Mouse (Mus musculus) testis, adult 2 months (tissue): Measurements from ENCODE around the gene D930007J09Rik.

Experiments used
- CTCF ChIP-seq: fragments of 200-500 bp; IDR thresholded peaks from 2 replicates; pipeline ENCODE4 v1.5.1; 2012; ENCODE audit warnings: low read depth, mild to moderate bottlenecking, inconsistent platforms, low read length, moderate library complexity; ENCODE audit not compliant: control insufficient read depth, insufficient read depth, insufficient replicate concordance
- POLR2A ChIP-seq: fragments of 200-500 bp; IDR thresholded peaks from 2 replicates; pipeline ENCODE4 v1.6.1; 2012; ENCODE audit warnings: low read depth, mild to moderate bottlenecking, inconsistent platforms, low read length, moderate library complexity; ENCODE audit not compliant: control insufficient read depth

DNA sequence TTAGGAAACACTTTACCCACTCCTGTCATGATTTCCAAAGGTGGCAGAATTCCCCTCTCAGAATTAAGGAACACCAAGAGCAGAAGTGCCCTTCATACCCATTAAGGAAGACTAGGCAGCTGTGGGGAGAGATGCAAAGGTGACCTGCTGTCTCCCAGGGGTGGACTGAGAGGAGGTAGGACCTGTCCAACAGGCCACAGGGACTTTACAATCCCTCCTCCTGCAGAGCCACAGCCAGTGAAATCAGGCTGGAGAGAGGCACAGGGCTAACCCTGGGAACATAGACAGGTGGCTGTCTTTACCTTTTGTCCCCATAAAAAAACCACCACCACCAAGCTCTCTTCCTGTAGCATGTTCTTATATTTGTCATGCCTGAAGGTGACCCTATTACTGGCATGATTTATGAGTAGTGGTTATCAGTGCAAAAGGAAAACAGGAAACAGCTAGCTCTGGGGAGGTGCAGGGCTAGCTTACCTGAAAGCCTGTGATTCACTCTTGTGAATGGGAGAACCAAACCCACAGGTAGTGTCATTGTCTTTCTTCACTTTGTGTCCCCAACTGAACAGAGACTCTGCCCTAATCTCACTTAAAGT lies 47.0 kb upstream of the D930007J09Rik start:
- TF ChIP-seq CTCF (no peak), POLR2A (no peak)
